Mouse (Mus musculus): ENCODE data around the gene Toe1. TPM values are rescaled to one million over a fixed set of nuclear protein-coding genes. Genes with fewer than 3 reads are reported as not detected.
"Not testable (repeated sequence)": the region's sequence is repeated elsewhere in the genome, so short reads cannot be mapped to it uniquely, and the experiment has no call there.

The Toe1 gene
- total RNA-seq (2014; fragmentation: Nextera tagmentation) (23.3 and 24.4 TPM in 2 replicates), total RNA-seq (2017) (39.7 and 58.6 TPM in 2 replicates)

- ATAC-seq (replicated peaks; ENCODE audit: poor library complexity, severe bottlenecking) = peak; percentile 97
Measured at GRCm38 (mm10) chr4:116807197-116808129, at the start of gene Toe1, which contains the start of gene Mutyh. Gene Toe1, minus strand, starts transcription at chr4:116807640. Gene Mutyh, plus strand, starts transcription at chr4:116807723.

GRCm38 (mm10) chr4:116857203-116857602, 49.8 kb upstream of the Toe1 start:
- no peak for ATAC-seq (replicated peaks; ENCODE audit: poor library complexity, severe bottlenecking)

- ATAC-seq (replicated peaks; ENCODE audit: poor library complexity, severe bottlenecking) = no peak
Measured at GRCm38 (mm10) chr4:116854286-116854685, 46.8 kb upstream of the Toe1 start.

GRCm38 (mm10) chr4:116849901-116850300, 42.5 kb upstream of the Toe1 start:
- ATAC-seq (replicated peaks; ENCODE audit: poor library complexity, severe bottlenecking) = no peak

GRCm38 (mm10) chr4:116844324-116844723, 36.9 kb upstream of the Toe1 start:
- no peak for ATAC-seq (replicated peaks; ENCODE audit: poor library complexity, severe bottlenecking)

- no peak for ATAC-seq (replicated peaks; ENCODE audit: poor library complexity, severe bottlenecking)
Measured at GRCm38 (mm10) chr4:116840841-116841240, 33.4 kb upstream of the Toe1 start.

GRCm38 (mm10) chr4:116840096-116840495, 32.7 kb upstream of the Toe1 start:
- ATAC-seq (replicated peaks; ENCODE audit: poor library complexity, severe bottlenecking) = not testable (repeated sequence)

GRCm38 (mm10) chr4:116838999-116839398, 31.6 kb upstream of the Toe1 start:
- ATAC-seq (replicated peaks; ENCODE audit: poor library complexity, severe bottlenecking) = no peak

GRCm38 (mm10) chr4:116830070-116830368, 22.6 kb upstream of the Toe1 start:
- no peak for ATAC-seq (replicated peaks; ENCODE audit: poor library complexity, severe bottlenecking)

- ATAC-seq (replicated peaks; ENCODE audit: poor library complexity, severe bottlenecking) = no peak
Measured at GRCm38 (mm10) chr4:116829364-116830069, 22.1 kb upstream of the Toe1 start.

GRCm38 (mm10) chr4:116827819-116828218, 20.4 kb upstream of the Toe1 start:
- peak; percentile 77 for ATAC-seq (replicated peaks; ENCODE audit: poor library complexity, severe bottlenecking)

GRCm38 (mm10) chr4:116824541-116825004, 17.1 kb upstream of the Toe1 start:
- peak; percentile 15; the same call in 1 of the 2 replicates for ATAC-seq (replicated peaks; ENCODE audit: poor library complexity, severe bottlenecking)

- no peak for ATAC-seq (replicated peaks; ENCODE audit: poor library complexity, severe bottlenecking)
Measured at GRCm38 (mm10) chr4:116821694-116822016, 14.2 kb upstream of the Toe1 start, which contains the start of gene Hpdl. Gene Hpdl, minus strand, starts transcription at chr4:116821707.

GRCm38 (mm10) chr4:116820902-116821693, 13.7 kb upstream of the Toe1 start:
- ATAC-seq (replicated peaks; ENCODE audit: poor library complexity, severe bottlenecking) = peak; percentile 76

GRCm38 (mm10) chr4:116819968-116820901, 12.8 kb upstream of the Toe1 start:
- ATAC-seq (replicated peaks; ENCODE audit: poor library complexity, severe bottlenecking) = no peak

GRCm38 (mm10) chr4:116817486-116817885, 10.0 kb upstream of the Toe1 start:
- ATAC-seq (replicated peaks; ENCODE audit: poor library complexity, severe bottlenecking) = no peak

GRCm38 (mm10) chr4:116815276-116815675, 7.8 kb upstream of the Toe1 start:
- ATAC-seq (replicated peaks; ENCODE audit: poor library complexity, severe bottlenecking) = no peak

GRCm38 (mm10) chr4:116811012-116811411, 3.6 kb upstream of the Toe1 start:
- no peak for ATAC-seq (replicated peaks; ENCODE audit: poor library complexity, severe bottlenecking)

GRCm38 (mm10) chr4:116799901-116800300, 7.5 kb downstream of the Toe1 start:
- ATAC-seq (replicated peaks; ENCODE audit: poor library complexity, severe bottlenecking) = peak; percentile 90
